Mouse (Mus musculus) kidney, postnatal 36 days (tissue): ENCODE data around the gene Scnm1.
"Not testable (repeated sequence)": the region's sequence is repeated elsewhere in the genome, so short reads cannot be mapped to it uniquely, and the experiment has no call there.

Source experiments
- DNase-seq, 2 experiments: peaks; one replicate each; pipeline ENCODE4 v3.0.0; 2021 to 2022; ENCODE audit warnings: mixed read lengths in 2 of 2

Gene Scnm1

DNA sequence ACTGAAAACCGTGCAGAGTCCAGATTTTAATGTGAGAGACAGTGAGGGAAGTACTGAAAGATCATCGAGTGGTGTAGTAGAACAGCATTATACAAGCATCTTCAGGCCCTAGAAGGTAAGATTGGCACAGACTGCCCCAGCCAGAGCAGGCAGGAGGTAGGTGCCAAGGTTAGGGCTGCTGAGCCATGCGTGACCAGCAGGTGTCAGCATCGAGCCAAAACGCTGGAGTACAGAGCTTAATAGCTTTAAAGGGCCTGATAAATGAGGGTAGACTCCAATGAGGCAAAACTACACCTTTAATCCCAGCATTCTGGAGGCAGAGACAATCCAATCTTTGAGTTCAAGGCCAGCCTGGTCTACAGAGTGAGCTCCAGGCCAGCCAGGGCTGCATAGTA is 8.8 kb upstream of the Scnm1 start:
- DNase-seq = peak; percentile 90 to 95

DNA sequence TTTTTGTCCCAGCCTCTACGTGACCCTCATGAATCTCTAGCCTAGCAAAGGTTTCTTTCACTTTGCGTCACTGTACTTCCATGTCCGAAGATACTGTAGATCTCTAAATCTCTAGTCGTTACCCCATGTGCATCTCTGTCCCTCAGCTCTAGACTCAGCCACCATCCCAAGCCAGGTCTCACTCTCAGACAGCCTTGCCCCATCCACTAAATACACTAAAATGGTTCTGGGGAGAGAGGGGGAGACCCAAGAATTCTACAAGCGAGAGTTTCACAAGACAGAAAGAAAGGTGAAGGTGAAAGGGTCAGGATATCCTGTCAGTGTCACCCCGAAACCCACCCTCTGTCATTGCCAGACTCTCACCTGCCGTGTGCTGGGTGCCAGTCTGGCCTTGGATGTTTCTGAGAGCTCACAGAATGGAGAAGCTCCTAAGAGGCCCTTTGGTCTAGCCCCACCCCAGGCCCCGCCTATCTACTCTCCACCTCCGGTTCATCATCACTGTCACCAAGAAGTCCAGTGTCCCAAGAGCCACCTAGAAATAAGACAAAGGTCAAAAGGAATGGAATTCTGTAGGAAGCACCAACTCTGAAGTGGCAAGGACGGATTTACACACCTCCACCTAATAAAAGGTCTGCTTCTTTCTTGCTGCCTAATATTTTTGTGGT is 8.3 kb upstream of the Scnm1 start, which contains the start of gene Tnfaip8l2:
Gene Tnfaip8l2 (minus strand): TSS at position 409 of the 665 bp plus-strand sequence.
- peak in 1 of 2 experiments; percentile 56 for DNase-seq

DNA sequence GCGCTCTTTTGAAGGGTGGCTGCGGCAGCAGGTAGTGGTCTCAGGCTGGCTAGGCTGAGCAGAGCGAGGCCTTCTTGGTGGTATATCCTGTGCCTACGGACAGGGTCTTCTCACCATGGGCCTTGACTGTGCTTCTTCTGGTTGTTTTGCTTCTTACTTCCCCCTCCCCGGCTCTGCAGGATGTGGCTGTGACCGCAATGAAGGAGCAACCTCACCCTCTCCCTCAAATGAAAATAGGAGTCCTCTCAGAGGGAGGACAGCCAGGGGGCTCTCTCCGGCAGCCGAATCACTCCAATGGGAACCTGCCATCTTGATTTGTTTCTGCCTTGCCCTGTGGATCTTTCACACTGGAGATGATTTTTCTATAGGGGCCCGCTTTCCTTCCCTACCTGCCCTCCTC is 7.7 kb upstream of the Scnm1 start:
- DNase-seq = no peak

DNA sequence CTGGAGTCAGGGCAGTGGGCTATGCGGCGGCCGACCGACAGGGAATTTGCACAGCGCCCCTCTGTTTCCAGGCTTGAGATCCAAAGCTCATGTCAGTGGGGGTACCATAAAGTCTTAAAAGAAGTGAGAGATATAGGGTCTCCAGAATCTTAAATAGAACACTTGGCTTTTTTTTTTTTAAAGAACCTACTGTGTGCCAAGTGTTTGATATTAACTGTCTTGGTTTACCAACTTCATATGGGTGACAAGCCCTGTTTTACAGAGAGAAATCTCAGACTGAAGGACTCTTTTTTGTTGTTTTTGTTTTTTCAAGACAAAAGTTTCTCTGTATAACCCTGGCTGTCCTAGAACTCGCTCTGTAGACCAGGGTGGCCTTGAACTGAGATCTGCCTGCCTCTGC is 7.0 kb upstream of the Scnm1 start:
- DNase-seq = no peak

DNA sequence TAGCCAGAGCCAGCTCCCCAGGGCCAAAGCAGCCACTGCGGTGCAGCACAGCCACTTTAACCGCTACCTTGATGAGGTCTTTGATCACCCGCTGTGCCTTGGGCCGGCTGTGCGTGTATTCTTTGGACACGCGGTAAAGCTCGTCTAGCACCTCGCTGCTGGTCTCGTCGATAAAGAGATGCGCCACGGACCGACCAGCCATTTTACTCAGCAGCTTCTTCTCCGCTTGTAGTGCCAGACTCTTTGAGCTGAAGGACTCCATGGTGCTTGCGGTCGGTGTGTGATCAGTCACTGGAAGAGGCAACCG is 6.4 kb upstream of the Scnm1 start:
- DNase-seq = no peak

DNA sequence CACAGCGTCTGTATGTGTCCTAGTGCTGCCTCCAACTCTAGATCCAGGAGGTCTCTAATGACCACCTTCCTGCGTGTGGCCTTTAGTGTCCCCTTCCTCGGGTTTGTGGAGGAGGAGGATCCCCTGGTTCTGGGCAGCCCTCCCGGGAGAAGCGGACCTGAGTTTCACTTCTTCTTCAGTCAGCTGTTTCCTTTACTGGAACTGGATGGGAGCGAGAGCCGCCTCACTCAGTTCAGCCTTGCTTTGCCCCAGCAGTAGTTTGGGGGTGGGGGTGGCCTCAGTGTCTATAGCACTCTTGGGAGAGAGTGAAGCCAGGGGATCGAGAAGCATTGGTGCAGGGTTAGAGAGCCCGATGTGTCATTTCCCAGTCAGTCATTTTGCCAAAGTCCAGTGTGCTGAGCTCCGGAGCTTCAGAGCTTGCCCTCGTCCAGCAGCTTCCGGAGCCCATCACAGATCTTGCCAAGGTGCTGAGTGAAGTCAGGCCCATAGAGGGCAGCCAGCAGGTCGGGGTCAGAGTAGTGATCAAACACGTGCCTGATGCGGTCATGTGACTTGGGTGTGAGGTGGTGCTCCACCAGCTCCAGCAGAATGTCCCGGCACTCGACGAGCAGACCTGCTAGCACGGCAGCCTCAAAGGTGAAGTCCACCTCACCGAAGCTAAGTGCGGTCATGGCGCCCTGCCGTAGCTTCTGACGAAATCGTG is 5.9 kb upstream of the Scnm1 start:
- peak; percentile 88 to 90 for DNase-seq

DNA sequence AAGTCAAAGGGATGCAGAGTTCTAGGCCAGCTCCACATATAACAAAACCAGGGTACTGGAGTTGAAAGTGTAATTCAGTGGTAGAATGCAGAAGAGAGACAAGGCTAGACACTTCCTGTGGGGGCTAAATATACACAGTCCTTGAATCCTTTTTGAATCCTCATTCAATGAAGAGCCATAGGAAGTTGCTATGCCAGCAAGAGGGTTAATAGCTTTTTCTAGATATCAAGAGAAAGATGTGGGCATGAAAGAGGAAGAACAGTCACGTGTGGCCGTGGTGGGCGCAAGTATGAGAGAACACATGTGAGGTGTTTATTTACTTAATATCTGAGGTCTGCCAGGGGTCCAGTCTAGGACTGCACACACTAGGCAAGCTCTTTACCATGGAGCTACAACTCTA is 2.5 kb upstream of the Scnm1 start:
- no peak for DNase-seq

DNA sequence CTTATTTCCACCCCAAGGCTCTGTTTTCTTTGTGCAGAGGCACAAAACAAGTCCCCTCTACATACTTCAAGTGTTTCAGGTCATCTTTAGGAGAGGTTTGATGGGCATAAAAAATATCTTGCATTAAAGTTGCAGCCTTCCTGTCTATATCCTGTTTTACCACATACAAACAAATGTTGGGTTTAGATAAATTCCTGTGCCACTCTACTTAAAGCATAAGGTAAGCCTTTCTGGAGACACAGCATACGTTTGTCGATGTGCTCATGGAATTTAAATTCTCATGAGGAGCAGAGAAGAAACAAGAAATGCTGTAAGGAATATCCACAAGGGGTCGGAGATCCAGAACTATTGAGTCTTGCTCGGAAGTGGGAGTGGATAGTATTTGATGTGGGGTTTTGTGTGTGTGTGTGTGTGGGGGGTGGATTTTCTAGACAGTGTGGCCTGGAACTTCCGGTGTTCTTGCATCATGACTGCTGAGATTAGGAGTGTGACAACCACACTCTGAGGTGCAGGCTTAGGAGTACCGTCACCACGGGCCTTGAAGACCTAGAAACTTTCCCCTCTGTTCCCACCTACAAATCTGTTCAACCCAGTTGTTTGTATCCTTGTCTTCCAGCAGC is 1.7 kb upstream of the Scnm1 start:
- DNase-seq = no peak

DNA sequence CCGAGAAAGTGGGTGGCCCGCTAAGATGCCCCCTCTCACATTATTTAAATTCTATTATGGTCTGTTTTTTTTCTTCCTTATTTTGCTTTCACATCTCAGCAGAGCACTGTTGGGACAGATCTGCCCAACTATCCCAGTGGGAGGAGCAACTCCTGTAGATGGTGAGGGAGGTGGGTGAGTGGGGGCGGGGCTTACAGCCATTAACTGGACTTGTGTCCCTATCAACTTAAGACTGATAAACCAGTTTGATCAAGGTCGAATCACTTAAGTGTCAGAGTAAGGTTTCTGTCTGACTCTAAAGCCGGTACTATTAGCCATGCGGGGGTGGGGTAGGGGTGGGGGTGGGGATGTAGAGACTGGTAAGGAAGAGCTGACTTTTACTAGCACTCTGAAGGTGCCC is 1.2 kb upstream of the Scnm1 start:
- peak; percentile 83 to 86 for DNase-seq

DNA sequence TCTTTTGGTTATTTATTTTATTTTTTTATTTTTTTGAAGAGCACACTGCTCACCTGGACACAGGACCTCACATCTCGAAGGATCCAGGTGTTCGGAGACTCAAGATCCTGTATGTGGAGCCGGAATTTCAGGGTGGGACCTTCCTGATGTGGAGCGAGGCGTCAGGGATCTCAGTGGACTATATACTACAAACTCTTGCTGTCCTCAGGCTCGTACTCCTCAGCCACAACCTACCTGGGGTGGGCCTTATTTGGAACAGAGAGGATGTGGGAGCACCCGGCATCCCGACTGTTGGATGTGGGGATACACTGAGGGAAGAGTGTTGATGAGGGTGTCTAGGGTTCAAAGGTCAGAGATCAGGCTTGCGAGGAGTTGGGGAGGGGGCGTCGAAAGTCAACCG is 322 bp upstream of the Scnm1 start:
- DNase-seq = not testable (repeated sequence)

DNA sequence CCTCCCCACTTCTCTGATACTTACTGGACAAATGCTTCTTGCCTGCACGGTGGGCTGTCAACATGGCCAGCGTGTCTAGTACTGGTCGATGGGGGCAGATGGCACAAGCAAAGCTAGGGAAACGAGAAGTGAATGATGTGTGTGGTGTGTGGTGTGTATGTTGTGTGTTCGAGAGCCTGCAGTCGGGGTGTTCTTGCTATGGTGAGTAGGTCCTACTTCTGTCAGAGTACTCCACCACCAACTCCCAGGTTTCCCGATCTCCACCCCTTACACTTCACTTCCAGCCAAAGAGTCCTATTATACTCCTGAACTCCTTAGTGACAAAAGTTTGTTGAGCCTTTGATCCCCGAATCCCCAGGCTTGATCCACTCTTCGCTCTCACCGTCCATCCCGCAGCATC is 635 bp downstream of the Scnm1 start:
- DNase-seq = no peak

DNA sequence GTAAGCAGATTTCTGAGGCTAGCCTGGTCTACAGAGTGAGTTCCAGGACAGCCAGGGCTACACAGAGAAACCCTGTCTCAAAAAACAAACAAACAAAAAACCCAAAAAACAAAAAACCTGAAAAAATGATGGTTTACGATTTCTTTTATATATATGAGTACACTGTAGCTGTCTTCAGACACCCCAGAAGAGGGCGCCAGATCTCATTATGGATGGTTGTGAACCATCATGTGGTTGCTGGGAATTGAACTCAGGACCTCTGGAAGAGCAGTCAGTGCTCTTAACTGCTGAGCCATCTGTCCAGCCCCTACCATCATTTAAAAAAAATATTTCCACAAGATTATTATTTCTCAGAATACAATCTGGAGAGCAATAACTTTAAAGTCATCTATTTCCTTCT is 1.4 kb downstream of the Scnm1 start:
- DNase-seq = not testable (repeated sequence)

DNA sequence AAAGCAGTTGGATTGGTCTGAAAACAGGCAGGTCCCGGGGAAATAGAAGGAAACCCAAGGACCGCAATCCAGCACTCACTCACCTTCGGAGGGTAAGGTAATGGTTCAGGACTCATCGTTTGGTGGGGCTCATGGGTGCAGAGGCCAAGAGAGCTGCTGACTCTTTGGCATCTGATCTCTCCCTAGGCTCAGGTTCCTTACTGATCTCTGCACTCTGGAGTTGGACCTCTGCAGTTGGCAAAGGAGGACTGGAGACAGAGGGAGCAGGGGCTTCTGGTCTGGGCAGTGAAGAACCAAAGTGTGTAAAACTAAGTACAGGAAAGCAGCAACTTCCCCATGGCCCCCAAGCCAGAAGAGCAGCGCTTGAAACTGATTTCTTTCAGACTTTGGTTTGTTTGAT is 3.7 kb downstream of the Scnm1 start:
- peak; percentile 50 to 56 for DNase-seq

DNA sequence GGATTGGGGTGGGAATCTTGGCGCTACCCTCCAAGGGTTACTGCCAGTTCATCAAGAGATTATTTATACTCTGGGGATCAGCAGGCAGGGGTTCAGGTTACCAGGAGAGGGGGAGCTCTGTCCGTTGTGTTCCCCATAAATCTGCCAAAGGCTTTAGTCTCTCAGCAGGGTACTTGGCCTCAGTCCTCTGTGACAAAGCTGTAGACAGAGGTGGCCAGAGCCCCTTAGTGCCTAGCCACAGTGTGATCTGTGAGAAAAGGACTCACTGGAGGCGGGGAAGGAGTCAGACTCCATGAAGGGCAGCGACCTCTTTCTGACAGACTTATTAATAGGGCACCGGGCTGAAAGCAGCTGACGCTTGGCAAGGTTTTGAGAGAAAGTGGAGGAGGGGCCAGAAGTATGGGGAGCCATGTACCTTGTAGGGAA is 4.6 kb downstream of the Scnm1 start:
- peak; percentile 82 to 83 for DNase-seq

DNA sequence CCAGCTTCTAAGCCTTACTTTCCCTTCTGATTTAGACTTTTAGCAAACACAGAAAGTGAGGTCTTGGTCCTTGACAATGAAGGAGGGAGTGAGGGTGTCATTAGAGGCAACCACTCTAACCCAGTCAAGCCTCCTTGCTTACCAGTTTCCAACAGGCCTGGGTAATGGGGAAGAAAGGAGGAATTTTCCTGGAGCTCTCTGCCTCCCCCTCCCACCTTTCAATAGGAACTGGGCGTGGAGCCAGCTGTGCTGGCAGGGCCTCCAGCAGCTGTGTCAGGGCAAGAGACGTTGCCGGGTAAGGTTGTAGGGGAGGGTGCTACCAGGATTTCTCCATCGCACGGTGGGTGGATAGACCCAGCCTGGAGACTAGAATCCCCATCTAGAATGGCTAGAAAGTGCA is 8.8 kb downstream of the Scnm1 start:
- DNase-seq = peak in 1 of 2 experiments; percentile 64

DNA sequence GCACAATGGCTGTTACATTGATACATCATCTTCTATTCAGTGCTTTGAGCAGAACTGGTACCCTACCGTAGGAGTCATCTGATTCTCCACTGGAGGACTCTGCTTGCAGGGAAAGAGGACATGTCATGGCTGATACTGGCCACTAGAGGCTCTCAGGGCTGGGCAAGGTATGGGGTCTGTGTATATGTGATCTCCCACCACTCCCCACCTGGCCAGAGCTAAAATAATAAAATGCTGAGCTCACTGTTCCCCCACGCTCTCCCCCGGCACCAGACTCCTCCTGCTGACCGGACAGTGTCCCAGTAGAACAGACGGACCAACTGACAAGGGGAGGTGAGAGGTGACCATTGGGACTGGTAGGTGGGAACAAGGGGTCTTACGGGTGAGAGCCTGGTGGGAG is 9.6 kb downstream of the Scnm1 start, which contains the start of gene Tmod4:
Gene Tmod4 (plus strand): TSS at position 231 of the 400 bp plus-strand sequence.
- peak in 1 of 2 experiments; percentile 33 for DNase-seq

DNA sequence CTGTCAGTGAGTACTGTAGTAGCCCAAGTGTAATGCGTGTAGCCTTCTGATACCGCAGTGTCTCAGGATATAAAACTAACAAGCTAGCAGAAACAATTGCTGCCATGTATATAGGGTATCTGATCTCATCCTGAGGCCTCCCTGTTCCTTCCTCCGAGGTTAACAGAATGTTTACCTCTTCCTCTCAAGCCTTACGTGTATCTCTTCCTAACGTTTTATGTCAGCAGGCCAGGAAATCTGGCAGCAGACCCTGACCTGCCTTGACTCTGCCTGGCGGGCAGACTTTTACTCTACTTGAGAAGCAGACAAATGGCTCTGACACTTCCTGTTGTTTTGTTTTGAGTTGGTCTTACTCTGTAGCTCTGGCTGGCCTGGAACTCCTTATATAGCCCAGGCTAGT is 12.2 kb downstream of the Scnm1 start:
- no peak for DNase-seq

DNA sequence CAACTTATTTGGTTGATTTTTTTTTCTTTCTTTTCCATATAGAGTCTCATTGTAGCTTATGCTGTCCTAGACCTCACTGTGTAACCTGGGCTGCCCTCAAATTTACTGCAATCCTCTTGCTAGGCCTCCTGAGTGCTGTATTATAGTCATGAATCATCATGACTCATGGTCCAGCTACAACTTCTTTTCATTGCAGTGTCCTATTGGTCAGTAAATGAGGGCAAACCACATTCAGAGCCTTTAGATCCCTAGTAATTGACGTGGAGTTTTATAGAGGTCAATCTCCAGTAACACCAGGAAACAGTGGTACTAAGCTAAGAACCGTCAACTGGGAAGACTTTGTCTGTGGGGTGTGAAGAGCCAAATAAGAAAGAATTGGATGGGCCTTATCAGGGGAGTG is 16.1 kb downstream of the Scnm1 start:
- no peak for DNase-seq

DNA sequence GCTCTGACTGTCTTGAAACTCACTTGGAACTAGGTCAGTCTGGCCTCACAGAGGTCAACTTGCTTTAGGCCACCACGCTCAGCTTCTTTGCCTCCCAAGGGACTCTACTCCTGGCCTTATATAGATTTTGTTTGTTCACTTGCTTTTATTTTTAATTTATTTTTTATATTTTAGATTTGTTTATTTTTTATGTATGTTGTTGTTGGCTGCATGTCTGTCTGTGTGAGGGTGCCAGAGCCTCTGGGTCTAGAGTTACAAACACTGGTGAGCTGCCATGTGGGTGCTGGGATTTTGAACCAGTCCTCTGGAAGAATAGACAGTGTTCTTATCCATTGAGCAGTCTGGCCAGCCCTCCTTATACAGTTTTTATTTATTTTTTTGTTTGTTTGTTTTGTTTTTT is 21.1 kb downstream of the Scnm1 start:
- DNase-seq = no peak

DNA sequence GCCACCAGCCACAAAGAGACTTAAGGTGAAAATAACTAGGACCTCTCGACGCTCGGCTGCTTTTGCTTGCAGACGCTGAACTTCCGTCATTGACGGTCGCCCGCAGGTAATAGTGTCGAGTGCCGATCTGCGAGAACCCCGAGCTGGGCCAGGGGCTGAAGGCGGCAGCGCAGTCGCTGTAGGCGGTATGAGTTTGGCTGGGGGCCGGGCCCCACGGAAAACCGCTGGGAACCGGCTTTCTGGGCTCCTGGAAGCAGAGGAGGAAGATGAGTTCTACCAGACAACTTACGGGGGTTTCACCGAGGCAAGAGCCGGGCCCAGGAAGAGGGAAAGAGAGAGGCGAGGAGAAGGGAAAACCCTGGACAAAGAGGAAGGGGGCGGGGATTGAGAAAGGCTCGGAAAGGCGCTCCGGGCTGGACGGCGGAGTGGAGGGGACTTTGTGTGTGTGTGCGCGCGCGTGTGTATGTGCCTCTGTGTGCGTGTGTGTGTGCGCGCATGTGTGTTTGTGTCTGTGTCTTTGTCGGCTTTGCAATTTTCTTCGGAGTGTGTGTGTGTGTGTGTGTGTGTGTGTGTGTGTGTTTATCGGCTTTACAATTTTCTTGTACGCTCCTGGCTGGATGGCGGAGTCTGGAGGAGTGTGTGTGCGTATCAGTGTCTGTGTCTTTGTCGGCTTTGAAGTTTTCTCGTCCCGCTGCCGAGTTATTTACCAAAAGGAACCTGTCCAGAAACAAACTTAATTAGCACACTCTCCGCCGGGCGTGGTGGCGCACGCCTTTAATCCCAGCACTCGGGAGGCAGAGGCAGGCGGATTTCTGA is 22.7 kb downstream of the Scnm1 start, which contains the start of gene Vps72:
Gene Vps72 (plus strand): TSS at position 112 of the 816 bp plus-strand sequence.
- peak; percentile 92 to 93 for DNase-seq

DNA sequence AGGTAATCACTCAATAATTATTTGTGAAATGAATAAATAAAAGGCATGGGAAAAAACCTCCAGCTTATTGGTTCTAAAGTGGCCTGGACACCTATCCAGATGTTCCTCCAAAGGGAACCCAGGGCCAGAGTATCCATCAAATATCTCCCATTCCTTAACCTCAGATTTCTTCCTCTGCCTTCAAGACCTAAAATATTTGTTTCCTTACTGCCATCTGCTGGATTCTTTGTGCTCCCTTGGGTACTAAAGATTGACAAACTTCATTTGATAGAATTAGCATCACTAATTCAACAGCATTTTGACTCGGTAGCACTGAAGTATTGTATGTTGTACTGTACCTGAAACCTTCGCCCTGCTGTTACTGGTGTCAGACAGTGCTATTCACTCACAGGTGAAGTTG is 25.9 kb downstream of the Scnm1 start:
- DNase-seq = peak in 1 of 2 experiments; percentile 44

DNA sequence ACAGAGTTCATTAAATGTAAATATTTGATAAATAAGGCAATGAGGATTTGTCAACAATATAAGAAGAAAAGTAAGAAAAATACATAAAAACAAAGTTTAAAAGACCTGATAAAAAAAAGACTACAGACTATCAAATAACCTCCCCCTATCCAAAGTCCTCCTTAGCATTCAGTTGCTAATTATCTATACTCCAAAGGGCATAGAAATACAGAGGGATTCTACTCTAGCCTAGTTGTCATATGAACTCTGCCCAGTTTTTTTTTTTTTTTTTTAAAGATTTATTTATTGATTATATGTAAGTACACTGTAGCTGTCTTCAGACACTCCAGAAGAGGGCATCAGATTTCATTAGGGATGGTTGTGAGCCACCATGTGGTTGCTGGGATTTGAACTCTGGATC is 26.5 kb downstream of the Scnm1 start:
- not testable (repeated sequence) for DNase-seq
